Mouse (Mus musculus) liver, embryonic 14.5 days (tissue): ENCODE results near the gene Terf2.

Experiments used
- CTCF ChIP-seq: IDR thresholded peaks from 2 replicates; pipeline ENCODE4 v1.5.1; 2016; ENCODE audit warnings: antibody characterized with exemption, low read depth, control low read depth
- EP300 ChIP-seq: IDR thresholded peaks from 2 replicates; pipeline ENCODE4 v1.6.1; 2016; ENCODE audit warnings: antibody characterized with exemption, low read depth

DNA sequence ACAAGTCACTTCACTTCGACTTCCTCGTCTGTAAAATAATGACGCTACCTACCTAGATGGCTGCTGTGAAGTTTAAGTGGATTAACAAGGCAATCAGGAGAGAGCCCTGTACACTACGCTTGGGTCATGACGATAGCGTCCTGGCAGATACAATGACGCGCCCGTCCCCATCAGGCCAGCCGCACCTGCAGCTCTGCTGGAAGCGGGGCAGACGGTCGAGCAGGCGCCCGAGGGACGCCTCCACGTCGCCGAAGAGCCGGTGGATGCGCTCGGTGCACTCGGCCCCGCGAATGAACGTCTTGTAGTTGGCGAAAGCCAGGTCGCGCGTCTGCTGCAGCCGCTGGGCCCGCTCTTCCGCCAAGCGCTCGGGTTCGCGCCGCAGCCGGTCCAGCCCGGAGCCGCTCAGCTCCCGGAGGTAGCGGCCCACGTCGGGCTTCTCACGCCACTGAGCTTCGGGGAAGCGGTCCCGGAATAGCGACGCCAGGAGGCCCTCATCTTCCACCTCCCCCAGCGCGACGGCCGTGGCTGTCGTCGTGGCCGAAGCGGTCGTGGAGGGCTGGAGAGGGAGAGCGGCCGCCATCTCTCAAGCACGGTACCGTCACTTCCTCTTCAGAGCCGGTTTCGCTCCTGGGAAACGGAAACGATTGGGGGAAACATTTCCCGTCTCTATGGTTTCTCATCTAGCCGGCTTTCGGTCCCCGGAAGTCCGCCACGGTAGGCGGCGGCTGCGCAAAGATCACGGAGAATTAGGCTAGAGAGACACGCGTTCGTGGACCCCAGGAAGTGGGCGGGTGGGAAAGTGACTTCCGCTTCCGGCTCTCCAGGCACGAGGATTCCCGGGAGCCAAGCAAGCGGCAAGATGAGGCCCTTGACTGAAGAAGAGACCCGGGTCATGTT is 40.0 kb downstream of the Terf2 start, which contains the start of the genes Cog8 and Nip7:
- no peak for TF ChIP-seq CTCF
- 0 out of 2 replicates have a peak, but pooled peaks have one; percentile 30 for TF ChIP-seq EP300
